Mouse (Mus musculus) heart, embryonic 10.5 days (tissue): ENCODE results near the gene Aldh6a1. TPM values are rescaled to one million over a fixed set of nuclear protein-coding genes. Genes with fewer than 3 reads are reported as not detected.

ENCODE experiments used
- DNase-seq: peaks from one replicate; pipeline ENCODE4 v3.0.0-alpha.2; 2017; ENCODE audit warnings: low spot score
- H3K27ac ChIP-seq: fragments of 300-500 bp; sonication (generic); 2 replicates; pipeline ENCODE4 v1.5.1; 2016; ENCODE audit warnings: mild to moderate bottlenecking
- H3K27me3 ChIP-seq: fragments of 300-500 bp; sonication (generic); 2 replicates; pipeline ENCODE4 v1.6.1; 2016; ENCODE audit warnings: mild to moderate bottlenecking; ENCODE audit not compliant: poor library complexity, insufficient read depth, severe bottlenecking
- H3K36me3 ChIP-seq: fragments of 300-500 bp; sonication (generic); 2 replicates; pipeline ENCODE4 v1.6.1; 2016; ENCODE audit warnings: mild to moderate bottlenecking, moderate library complexity
- H3K4me1 ChIP-seq: fragments of 300-500 bp; sonication (generic); 2 replicates; pipeline ENCODE4 v1.6.1; 2016; ENCODE audit warnings: mild to moderate bottlenecking
- H3K4me3 ChIP-seq: fragments of 300-500 bp; sonication (generic); 2 replicates; pipeline ENCODE4 v1.5.1; 2016; ENCODE audit warnings: mild to moderate bottlenecking, moderate library complexity
- H3K9me3 ChIP-seq: fragments of 300-500 bp; sonication (generic); 2 replicates; pipeline ENCODE4 v1.6.1; 2016; ENCODE audit warnings: mild to moderate bottlenecking, moderate library complexity
- WGBS: fragments of 180-500 bp; shearing (Covaris S2); methylation state at CpG from one replicate; pipeline ENCODE4 v1.1.7; 2016; 5-methylcytosine and 5-hydroxymethylcytosine counted together
- polyA plus RNA-seq: library from polyadenylated mRNA; unstranded; fragments of >200 nt; fragmentation: Nextera tagmentation; extraction: Ambion mirVana; gene quantifications from 2 replicates; pipeline ENCODE4 v1.2.1, GENCODE M21; 2016

The Aldh6a1 gene
- polyA plus RNA-seq, 1 experiment from 2014 or later, result 23.8 TPM

DNA sequence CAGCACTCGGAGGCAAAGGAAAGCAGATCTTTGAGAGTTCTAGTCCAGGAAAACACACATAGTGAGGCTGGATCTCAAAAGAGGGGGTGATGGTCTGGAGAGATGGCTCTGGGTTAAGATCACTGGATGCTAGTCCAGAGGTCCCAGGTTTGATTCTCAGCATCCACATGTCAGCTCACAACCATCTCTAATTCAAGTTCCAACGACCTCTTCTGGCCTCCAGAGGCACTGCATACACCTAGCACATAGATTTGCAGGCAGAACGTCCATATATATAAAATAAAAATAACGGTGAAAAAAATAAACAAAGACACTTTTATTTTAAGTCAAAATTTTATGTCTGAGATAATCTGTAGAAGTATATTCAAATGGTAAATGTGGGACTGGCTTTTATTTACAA, 43.5 kb downstream of the Aldh6a1 start:
- WGBS, result 57% methylated on average over 4 of the region's 4 CpGs

DNA sequence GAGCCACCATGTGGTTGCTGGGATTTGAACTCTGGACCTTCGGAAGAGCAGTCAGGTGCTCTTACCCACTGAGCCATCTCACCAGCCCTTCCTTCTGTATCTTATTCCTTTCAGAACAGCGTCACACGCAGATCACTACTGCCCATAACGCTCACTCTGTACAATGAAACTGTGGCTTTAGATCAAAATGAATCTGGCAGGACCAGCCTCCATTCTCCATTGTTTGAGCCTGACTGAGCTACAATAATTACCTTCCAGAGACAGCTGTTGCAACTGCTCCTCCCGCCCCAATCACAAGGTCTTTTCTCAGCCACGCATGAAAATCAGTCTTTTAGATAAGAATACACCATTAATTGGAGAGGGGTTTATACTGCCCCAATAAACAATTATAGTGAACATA, 46.3 kb downstream of the Aldh6a1 start:
- DNase-seq, result no peak
- WGBS, result 93% methylated on average over 6 of the region's 6 CpGs
- Histone ChIP-seq H3K36me3 (no peaks in the 10 kb centered on the region), H3K4me1 (peaks cover 33% of the 10 kb centered on the region), H3K9me3 (no peaks in the 10 kb centered on the region), H3K4me3 (no peak overlapping the region), H3K27me3 (no peaks in the 10 kb centered on the region), H3K27ac (no peak overlapping the region)

More for the DNA sequence above, 43.5 kb downstream of the Aldh6a1 start:
- Histone ChIP-seq H3K36me3 (no peaks in the 10 kb centered on the region), H3K4me3 (no peak overlapping the region), H3K27me3 (no peaks in the 10 kb centered on the region), H3K27ac (no peak overlapping the region), H3K4me1 (peaks cover 22% of the 10 kb centered on the region), H3K9me3 (no peaks in the 10 kb centered on the region)
- DNase-seq, result no peak

DNA sequence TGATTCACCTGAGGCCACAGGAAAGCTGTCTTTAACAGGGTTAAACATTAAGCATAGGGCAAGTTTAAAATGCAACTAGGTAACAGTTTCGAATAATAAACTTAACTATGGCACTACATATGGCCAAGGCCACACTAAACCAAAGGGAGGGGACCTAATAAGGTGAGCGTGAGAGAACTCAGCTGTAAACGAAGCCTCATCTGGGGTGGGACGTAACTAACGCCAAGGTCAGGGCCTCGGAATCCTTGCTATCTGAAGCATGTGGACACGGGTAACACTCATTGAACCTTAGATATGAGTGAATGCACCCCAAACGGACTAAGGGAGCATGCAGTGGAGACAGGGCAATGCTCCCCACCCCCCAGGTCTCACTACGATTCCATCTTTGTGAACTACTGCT, 47.9 kb downstream of the Aldh6a1 start:
- Histone ChIP-seq H3K4me1 (peaks cover 24% of the 10 kb centered on the region), H3K27me3 (no peaks in the 10 kb centered on the region), H3K36me3 (no peaks in the 10 kb centered on the region), H3K9me3 (no peaks in the 10 kb centered on the region), H3K4me3 (no peak overlapping the region), H3K27ac (no peak overlapping the region)
- no peak for DNase-seq
- WGBS, result 60% methylated on average over 9 of the region's 9 CpGs

DNA sequence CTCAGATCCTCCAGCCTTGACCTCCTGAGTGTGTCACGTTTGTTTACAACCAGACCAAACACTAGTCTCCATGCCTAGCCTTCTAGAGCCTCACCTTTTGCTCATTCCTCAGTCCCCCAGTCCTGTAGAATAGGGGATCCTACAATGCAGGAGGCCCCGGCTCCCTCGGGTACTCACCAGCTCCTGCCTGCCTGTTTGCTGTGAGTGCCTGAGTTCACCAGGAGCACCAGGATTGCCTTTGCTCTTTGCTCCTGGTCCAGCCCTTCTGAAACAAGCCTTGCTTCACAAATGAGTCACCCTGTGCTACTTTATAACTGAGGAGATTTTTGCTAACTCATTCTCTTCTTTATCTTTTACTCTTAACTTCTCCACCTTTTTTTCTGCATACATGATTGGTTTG, 50.2 kb downstream of the Aldh6a1 start:
- Histone ChIP-seq H3K4me1 (peaks cover 20% of the 10 kb centered on the region), H3K4me3 (no peak overlapping the region), H3K36me3 (0 out of 2 replicates have a peak, but pooled peaks cover 3% of the 10 kb centered on the region), H3K27me3 (no peaks in the 10 kb centered on the region), H3K9me3 (no peaks in the 10 kb centered on the region), H3K27ac (no peak overlapping the region)
- 67% methylated on average over 3 of the region's 3 CpGs for WGBS
- no peak for DNase-seq

DNA sequence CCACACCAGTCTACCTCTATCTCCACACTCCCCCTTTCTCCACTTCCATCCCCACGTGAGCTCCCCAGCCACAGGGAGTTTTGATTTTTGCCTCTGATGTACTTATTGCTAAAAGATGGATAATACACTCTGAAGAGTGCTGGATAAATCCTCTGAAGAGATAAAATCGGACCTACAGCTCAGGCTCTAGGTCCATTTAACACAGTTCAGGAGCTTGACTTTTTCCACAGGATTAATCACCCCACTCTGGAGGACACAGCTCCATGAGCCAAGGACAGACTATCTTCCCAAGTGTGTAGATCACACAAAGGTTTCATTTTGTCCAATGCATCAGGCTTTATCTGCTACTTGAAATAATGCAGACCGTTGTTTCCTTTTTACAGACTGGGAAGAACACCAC, 50.7 kb downstream of the Aldh6a1 start:
- Histone ChIP-seq H3K27me3 (no peaks in the 10 kb centered on the region), H3K9me3 (no peaks in the 10 kb centered on the region), H3K27ac (no peak overlapping the region), H3K4me1 (peaks cover 20% of the 10 kb centered on the region), H3K36me3 (0 out of 2 replicates have a peak, but pooled peaks cover 3% of the 10 kb centered on the region), H3K4me3 (no peak overlapping the region)
- WGBS, result 71% methylated on average over 3 of the region's 3 CpGs
- DNase-seq, result no peak

DNA sequence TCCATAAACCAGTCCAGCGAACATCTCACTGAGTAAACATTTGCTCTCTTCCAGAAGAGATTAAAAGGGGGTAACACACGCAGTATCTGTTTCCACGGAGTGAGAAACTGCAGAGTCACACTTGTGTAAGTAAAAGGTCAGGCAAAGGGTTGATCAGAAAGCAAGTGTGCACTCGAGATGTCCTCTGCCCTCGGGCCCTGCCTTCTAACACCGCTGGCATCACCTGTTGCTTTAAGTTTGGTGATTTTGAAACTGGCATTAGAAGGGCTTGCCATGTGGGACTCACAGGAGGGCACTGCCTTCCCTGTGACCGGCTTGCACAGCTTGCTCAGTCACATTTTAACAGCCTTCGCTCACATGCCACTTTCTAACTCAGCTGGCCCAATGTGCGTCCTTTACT, 51.1 kb downstream of the Aldh6a1 start:
- H3K4me3 ChIP-seq, result no peak overlapping the region
- no peak overlapping the region for H3K27ac ChIP-seq
- peaks cover 20% of the 10 kb centered on the region for H3K4me1 ChIP-seq
- H3K9me3 ChIP-seq, result no peaks in the 10 kb centered on the region
- H3K27me3 ChIP-seq, result no peaks in the 10 kb centered on the region
- H3K36me3 ChIP-seq, result 0 out of 2 replicates have a peak, but pooled peaks cover 3% of the 10 kb centered on the region
- 76% methylated on average over 9 of the region's 9 CpGs for WGBS
- no peak for DNase-seq

DNA sequence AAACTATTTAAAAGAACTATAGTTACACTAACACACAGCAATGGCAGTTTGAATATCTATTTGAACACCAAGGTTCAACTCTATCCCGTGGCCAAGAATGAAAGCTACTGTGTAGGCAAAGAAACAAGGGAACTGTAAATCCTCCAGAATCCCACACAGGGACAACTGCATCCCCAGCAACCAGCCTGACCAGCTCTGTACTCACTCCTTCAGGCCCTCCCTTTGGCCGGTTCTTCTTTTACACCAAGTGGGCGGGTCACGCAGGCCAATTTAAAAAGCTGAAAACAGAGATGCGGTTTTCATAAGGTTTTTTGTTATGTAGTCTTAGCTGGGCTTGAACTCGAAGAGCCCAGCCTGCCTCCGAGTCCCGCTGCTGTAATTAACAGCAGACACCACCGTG, 51.7 kb downstream of the Aldh6a1 start:
- WGBS, result 74% methylated on average over 9 of the region's 9 CpGs
- H3K27ac ChIP-seq, result no peak overlapping the region

DNA sequence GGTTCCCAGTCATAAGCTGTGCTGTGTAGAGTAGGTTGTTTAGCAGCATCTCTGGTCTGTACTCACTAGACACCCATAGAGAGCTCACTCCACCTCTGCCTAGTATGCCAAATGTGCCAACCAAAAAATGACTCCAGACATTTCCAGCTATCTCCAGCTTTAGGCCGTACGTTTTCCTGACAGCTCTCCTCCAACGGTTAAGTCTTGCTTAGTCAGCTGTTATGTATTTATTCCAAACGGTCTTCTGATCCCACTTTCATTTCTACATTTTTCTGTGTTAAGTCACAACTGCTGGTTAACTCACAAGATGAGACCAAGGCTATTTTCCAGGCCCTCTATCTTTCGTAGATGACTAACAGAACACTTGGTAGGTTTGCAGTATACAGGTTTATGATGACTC, 52.2 kb downstream of the Aldh6a1 start:
- Histone ChIP-seq H3K4me3 (no peak overlapping the region), H3K4me1 (peaks cover 20% of the 10 kb centered on the region), H3K27ac (no peak overlapping the region), H3K36me3 (peaks cover 4% of the 10 kb centered on the region; the same call in 1 of the 2 replicates), H3K27me3 (no peaks in the 10 kb centered on the region), H3K9me3 (no peaks in the 10 kb centered on the region)
- 81% methylated on average over 5 of the region's 5 CpGs for WGBS
- DNase-seq, result no peak

More for the DNA sequence above, 51.7 kb downstream of the Aldh6a1 start:
- Histone ChIP-seq H3K4me3 (no peak overlapping the region), H3K4me1 (peaks cover 20% of the 10 kb centered on the region), H3K9me3 (no peaks in the 10 kb centered on the region), H3K27me3 (no peaks in the 10 kb centered on the region), H3K36me3 (0 out of 2 replicates have a peak, but pooled peaks cover 3% of the 10 kb centered on the region)
- no peak for DNase-seq

DNA sequence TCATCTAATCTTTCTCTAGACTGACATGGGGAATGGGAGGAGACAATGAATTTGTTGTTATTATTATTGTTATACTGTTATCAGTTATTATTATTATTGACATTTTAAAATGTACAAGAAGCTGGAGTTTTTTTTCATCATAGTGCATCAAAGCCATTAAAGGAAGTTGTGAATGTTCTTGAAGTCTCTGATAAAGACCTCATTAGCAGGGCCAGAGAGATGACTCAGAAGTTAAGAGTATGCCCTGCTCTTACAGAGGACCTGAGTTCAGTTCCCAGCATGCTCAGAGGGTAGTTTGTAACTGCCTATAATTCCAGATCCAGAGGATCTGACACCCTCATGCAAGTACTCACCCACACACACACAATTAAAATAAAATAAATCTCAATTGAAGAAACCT, 53.1 kb downstream of the Aldh6a1 start:
- H3K27ac ChIP-seq, result no peak overlapping the region
- H3K27me3 ChIP-seq, result no peaks in the 10 kb centered on the region
- H3K36me3 ChIP-seq, result peaks cover 9% of the 10 kb centered on the region
- peaks cover 16% of the 10 kb centered on the region; the same call in 1 of the 2 replicates for H3K4me1 ChIP-seq
- no peaks in the 10 kb centered on the region for H3K9me3 ChIP-seq
- no peak overlapping the region for H3K4me3 ChIP-seq
- DNase-seq, result no peak

DNA sequence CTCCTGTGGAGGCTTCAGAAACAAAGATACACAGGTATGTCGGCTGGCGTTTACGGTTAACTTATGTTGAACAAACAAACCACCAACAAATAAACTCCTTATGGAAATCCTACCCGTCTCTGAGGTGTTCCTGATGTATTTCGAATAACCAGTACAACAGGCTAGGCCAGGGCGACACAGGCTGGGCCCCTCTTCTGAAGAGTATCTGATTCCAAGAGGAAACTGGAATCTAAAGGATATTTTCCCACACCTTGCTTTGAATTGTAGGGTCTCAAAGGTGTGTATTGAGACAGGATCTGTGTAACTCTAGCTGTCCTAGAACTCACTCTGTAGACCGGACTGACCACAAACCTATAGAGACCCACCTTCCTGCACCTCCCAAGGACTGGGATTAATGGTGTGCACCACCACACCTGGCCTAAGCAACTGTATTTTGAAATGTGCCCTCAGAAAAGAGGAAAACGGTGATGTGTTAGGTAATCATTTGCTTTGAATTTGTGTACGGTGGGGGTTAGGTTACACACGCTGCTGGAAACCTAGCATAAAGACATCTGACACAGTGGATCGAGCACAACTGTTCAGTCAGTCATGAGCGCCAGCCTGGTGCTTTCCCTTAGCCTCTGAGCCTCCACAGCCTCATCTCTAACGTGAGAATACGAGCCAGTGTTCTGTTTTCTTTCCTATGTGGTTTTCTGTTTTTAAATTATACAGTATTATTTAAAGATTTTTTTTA, 53.7 kb downstream of the Aldh6a1 start:
- 87% methylated on average over 14 of the region's 14 CpGs for WGBS
- Histone ChIP-seq H3K9me3 (no peaks in the 10 kb centered on the region), H3K4me3 (no peak overlapping the region), H3K4me1 (peaks cover 16% of the 10 kb centered on the region; the same call in 1 of the 2 replicates), H3K27me3 (no peaks in the 10 kb centered on the region), H3K36me3 (peaks cover 9% of the 10 kb centered on the region), H3K27ac (no peak overlapping the region)
- no peak for DNase-seq

DNA sequence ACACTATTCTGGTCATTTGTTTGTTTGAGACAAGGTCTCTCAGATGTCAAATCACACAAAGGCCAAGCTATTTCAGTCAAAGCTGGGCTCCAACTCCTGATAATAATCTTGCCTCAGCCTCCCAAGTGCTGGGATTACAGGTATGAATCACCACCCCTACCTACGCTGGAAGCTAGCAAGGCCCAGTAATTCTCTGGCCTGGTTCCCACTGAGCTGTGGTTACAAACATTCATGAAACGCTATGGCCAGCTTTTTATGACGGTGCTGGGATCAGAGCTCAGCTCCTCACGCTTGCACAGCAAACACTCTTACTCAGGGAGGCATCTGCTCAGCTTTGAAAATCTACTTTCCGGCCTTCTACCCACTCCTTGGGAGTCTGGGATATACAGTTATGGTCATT, 57.0 kb downstream of the Aldh6a1 start:
- no peaks in the 10 kb centered on the region for H3K9me3 ChIP-seq
- DNase-seq, result no peak
- H3K4me1 ChIP-seq, result peaks cover 2% of the 10 kb centered on the region
- WGBS, result 87% methylated on average over 5 of the region's 5 CpGs
- no peaks in the 10 kb centered on the region for H3K27me3 ChIP-seq
- H3K27ac ChIP-seq, result no peak overlapping the region
- H3K36me3 ChIP-seq, result peaks cover 12% of the 10 kb centered on the region
- H3K4me3 ChIP-seq, result no peak overlapping the region

DNA sequence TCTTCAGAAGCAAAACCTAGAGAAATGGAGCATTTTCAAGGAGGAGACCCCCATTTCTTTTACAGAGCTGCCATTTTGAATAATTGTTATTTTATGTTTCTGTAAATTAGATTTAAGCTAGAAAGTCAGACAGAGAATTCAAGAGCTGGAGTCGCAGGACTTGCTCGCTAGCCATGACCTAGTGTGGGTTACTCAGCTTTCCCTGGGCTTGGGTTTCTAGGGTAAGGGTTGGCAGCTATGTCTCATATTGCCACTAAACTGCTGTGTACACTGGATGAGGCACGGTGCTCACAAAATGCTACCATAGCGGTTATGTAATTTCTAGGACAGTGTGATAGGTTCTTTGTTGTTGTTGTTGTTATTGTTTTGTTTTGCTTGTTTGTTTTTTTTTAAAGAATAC, 58.1 kb downstream of the Aldh6a1 start:
- Histone ChIP-seq H3K4me3 (no peak overlapping the region), H3K9me3 (no peaks in the 10 kb centered on the region), H3K4me1 (peaks cover 7% of the 10 kb centered on the region), H3K36me3 (peaks cover 12% of the 10 kb centered on the region), H3K27ac (no peak overlapping the region), H3K27me3 (no peaks in the 10 kb centered on the region)
- whole genome bisulfite sequencing, result 96% methylated on average over 4 of the region's 4 CpGs
- no peak for DNase-seq

DNA sequence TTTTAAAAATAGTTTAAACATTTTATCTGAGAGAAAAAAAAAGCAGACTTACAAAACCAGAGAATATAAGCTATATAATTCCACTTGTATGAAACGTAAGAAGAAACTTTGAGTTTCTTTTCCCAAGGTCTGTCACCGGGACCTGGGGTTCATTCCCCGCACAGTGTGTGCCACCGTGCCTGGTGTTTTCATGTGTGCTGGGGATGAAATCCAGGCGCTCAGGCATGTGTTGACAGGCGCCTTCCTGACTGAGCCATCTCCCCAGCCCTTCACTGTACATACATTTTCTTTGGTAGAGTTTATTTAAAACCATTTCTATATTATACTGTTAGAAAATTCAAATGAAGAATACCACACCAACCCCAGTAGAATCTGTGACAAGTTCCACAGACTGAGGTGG, 60.5 kb downstream of the Aldh6a1 start:
- peak; percentile 84 for DNase-seq
- WGBS, result 30% methylated on average over 6 of the region's 6 CpGs
- H3K4me3 ChIP-seq, result no peak overlapping the region
- peaks cover 17% of the 10 kb centered on the region for H3K4me1 ChIP-seq
- peaks cover 9% of the 10 kb centered on the region for H3K36me3 ChIP-seq
- H3K27ac ChIP-seq, result no peak overlapping the region
- H3K9me3 ChIP-seq, result no peaks in the 10 kb centered on the region
- H3K27me3 ChIP-seq, result no peaks in the 10 kb centered on the region
